Comparison of ENCODE assay signal across 14 mouse cellular contexts in genomic region chr9:37512097-37512496, GRCm38 (mm10). TPM values are rescaled to one million over a fixed set of nuclear protein-coding genes. Genes with fewer than 3 reads are reported as not detected.
A peak's percentile ranks its signal among the peaks of the same experiment; 100 is the strongest.
DNase-seq lines count a peak whose midpoint lies in the region; ATAC-seq and TF ChIP-seq lines count a peak whose summit lies in the region.
"Had no signal": no experiment of that assay in that cellular context is flagged by ENCODE, and none has a peak within 500 bp of the region (broad histone marks: within the 10 kb centered on the region; RNA-seq: fewer than 3 reads in every experiment).

No protein-coding gene starts in this region.

- no peaks in the 10 kb centered on the region for H3K4me1 ChIP-seq in kidney, adult 2 months (ENCODE audit: control insufficient read depth, insufficient read depth, low read length)

- no peak overlapping the region for H3K4me3 ChIP-seq in kidney, adult 2 months (ENCODE audit: insufficient read depth, low read depth, low read length)
- H3K4me3 ChIP-seq: embryonic facial prominence, embryonic 13.5 days; limb, embryonic 13.5 days had no signal

- H3K36me3 ChIP-seq in kidney, adult 2 months (ENCODE audit: control insufficient read depth, insufficient read depth, low read length) = no peaks in the 10 kb centered on the region
- H3K36me3 ChIP-seq: embryonic facial prominence, embryonic 13.5 days had no signal

- ATAC-seq in common myeloid progenitor, adult 5-6 weeks (replicated peaks; ENCODE audit: low read depth, poor library complexity, severe bottlenecking) = peak; percentile 71
- ATAC-seq: forebrain, embryonic 14.5 days; hindbrain, embryonic 16.5 days had no signal

- H3K27ac ChIP-seq in kidney, adult 2 months (ENCODE audit: insufficient read depth, low read depth, low read length) = no peak overlapping the region
- H3K27ac ChIP-seq: embryonic facial prominence, embryonic 13.5 days; limb, embryonic 13.5 days had no signal

- TF ChIP-seq POLR2A in kidney, adult 2 months (IDR thresholded peaks at IDR 0.05; ENCODE audit: low read depth, low read length) = no peak

- TF ChIP-seq CTCF in kidney, adult 2 months (conservative IDR thresholded peaks at IDR 0.05; ENCODE audit: insufficient read depth, insufficient read length, low read depth, low read length) = peak; percentile 53

- peak; percentile 18 for DNase-seq in kidney, adult 2 months
- no peak for DNase-seq in kidney, adult 18-20 months
- peak; percentile 25 for DNase-seq in 3T3-L1 (ENCODE audit: low read depth, low spot score)
- peak; percentile 26 for DNase-seq in A20 (ENCODE audit: low read depth, low spot score)
- DNase-seq in thymus, postnatal 4 days = no peak
- no peak for DNase-seq in retina, embryonic 14.5 days (ENCODE audit: low spot score)
- DNase-seq: cerebellum, postnatal 25 days; gastrocnemius, postnatal 10 days; kidney, postnatal 10 days had no signal

- no peaks in the 10 kb centered on the region for H3K27me3 ChIP-seq in kidney, adult 2 months (replicated peaks; ENCODE audit: control insufficient read depth, insufficient read depth, low read length)
- H3K27me3 ChIP-seq: embryonic facial prominence, embryonic 13.5 days; limb, embryonic 13.5 days had no signal

- WGBS in kidney, adult 2 months = 89% methylated on average over 2 of the region's 2 CpGs

RNA-seq across cellular contexts. Expression of gene Esam, which starts 15.8 kb away (rescaled TPM):
- 54.9 and 55.5 TPM in 2 replicates for polyA plus RNA-seq in kidney, adult 2 months (2012; rRNA removed)
- total RNA-seq in common myeloid progenitor, adult 5-6 weeks (2017) = 2.5 and 2.9 TPM in 2 replicates

RNA-seq across cellular contexts. Expression of gene Msantd2, which starts 23.0 kb away (rescaled TPM):
- polyA plus RNA-seq in kidney, adult 2 months (2012; rRNA removed) = 12.1 and 15.7 TPM in 2 replicates
- total RNA-seq in common myeloid progenitor, adult 5-6 weeks (2017) = 37.0 and 38.1 TPM in 2 replicates

RNA-seq across cellular contexts. Expression of gene Vsig2, which starts 27.0 kb away (rescaled TPM):
- 7.6 and 9.1 TPM in 2 replicates for polyA plus RNA-seq in kidney, adult 2 months (2012; rRNA removed)
- total RNA-seq in common myeloid progenitor, adult 5-6 weeks (2017) = 0.50 TPM in 1 of 2 replicates, not detected in the other
- polyA plus RNA-seq: forebrain, embryonic 14.5 days had no signal

RNA-seq across cellular contexts. Expression of gene Nrgn, which starts 40.6 kb away (rescaled TPM):
- 4.7 and 7.7 TPM in 2 replicates for polyA plus RNA-seq in kidney, adult 2 months (2012; rRNA removed)
- 17.1 and 36.8 TPM in 2 replicates for total RNA-seq in common myeloid progenitor, adult 5-6 weeks (2017)

RNA-seq across cellular contexts. Expression of gene Siae, which starts 43.4 kb away (rescaled TPM):
- 17.8 and 18.3 TPM in 2 replicates for polyA plus RNA-seq in kidney, adult 2 months (2012; rRNA removed)
- 11.8 and 12.2 TPM in 2 replicates for total RNA-seq in common myeloid progenitor, adult 5-6 weeks (2017)

Comparison
In these comparisons a context has a peak if more than half of its experiments do, and no peak if none do; other contexts are left out.
1. DNase-seq: peak in kidney, adult 2 months (single experiment), 3T3-L1 (single experiment) and A20 (single experiment); none in kidney, adult 18-20 months (single experiment), thymus, postnatal 4 days (single experiment) and retina, embryonic 14.5 days (single experiment).